Mouse (Mus musculus) thymus, adult 2 months (tissue): ENCODE results near the gene Glis2. TPM values are rescaled to one million over a fixed set of nuclear protein-coding genes. Genes with fewer than 3 reads are reported as not detected.
A peak's percentile ranks its signal among the peaks of the same experiment; 100 is the strongest.

Experiments used
- DNase-seq: peaks from one replicate; pipeline ENCODE4 v3.0.0; 2021
- H3K27ac ChIP-seq: fragments of 200-500 bp; 2 replicates; pipeline ENCODE4 v1.5.1; 2012; ENCODE audit warnings: low read length, control low read depth; ENCODE audit not compliant: control insufficient read depth, insufficient read depth
- H3K27me3 ChIP-seq: fragments of 200-500 bp; 2 replicates; pipeline ENCODE4 v1.6.1; 2012; ENCODE audit warnings: mild to moderate bottlenecking, low read length, moderate library complexity, mixed read lengths; ENCODE audit not compliant: control insufficient read depth, insufficient read depth
- H3K36me3 ChIP-seq: fragments of 200-500 bp; 2 replicates; pipeline ENCODE4 v1.6.1; 2012; ENCODE audit warnings: mild to moderate bottlenecking, low read length, moderate library complexity; ENCODE audit not compliant: control insufficient read depth, insufficient read depth
- H3K4me1 ChIP-seq: fragments of 200-500 bp; replicated peaks from 2 replicates; pipeline ENCODE4 v1.6.1; 2012; ENCODE audit warnings: low read length; ENCODE audit not compliant: control insufficient read depth, insufficient read depth
- H3K4me3 ChIP-seq: fragments of 200-500 bp; 2 replicates; pipeline ENCODE4 v1.5.1; 2012; ENCODE audit warnings: mild to moderate bottlenecking, low read length, control low read depth, moderate library complexity; ENCODE audit not compliant: control insufficient read depth, insufficient read depth
- CTCF ChIP-seq: fragments of 200-500 bp; IDR thresholded peaks from 2 replicates; pipeline ENCODE4 v1.5.1; 2012; ENCODE audit warnings: mild to moderate bottlenecking, control low read depth, low read length, moderate library complexity, borderline replicate concordance; ENCODE audit not compliant: control insufficient read depth, poor library complexity, insufficient read depth; ENCODE audit errors: extremely low read depth
- POLR2A ChIP-seq: fragments of 200-500 bp; IDR thresholded peaks from 2 replicates; pipeline ENCODE4 v1.6.1; 2012; ENCODE audit warnings: mild to moderate bottlenecking, low read length, control low read depth, moderate library complexity; ENCODE audit not compliant: control insufficient read depth, poor library complexity, insufficient read depth; ENCODE audit errors: extremely low read depth
- WGBS: fragments of 180-500 bp; shearing (Covaris S2); methylation state at CpG from one replicate; pipeline ENCODE4 v1.1.7; 2018; 5-methylcytosine and 5-hydroxymethylcytosine counted together
- polyA plus RNA-seq: library from polyadenylated mRNA; depleted of rRNA; stranded (reverse); fragments of >200 nt; gene quantifications from 2 replicates; pipeline ENCODE4 v1.2.3, GENCODE M21; 2012; rRNA removed

The Glis2 gene
- polyA plus RNA-seq, 1 experiment = 14.3 TPM

DNA sequence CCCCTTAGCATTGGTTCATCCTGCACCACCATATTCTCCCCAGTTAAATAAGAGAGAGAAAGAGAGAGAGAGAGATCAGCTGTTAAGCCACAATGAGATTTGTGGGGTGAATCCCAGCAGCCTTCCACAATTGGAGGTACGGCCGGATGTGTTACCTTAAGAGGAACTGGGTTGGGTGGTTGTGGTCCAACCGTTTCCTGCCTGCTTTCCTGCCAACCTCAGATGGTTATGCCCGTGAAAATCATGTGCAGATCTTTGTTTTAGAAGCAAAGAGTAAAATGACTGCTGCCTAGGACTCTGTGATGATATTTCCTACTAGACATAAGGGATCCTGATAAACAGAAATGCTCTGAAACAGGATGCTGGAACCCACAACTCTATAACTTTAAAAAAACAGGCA, 79.6 kb downstream of the Glis2 start:
- under 1% methylated on average over 4 of the region's 4 CpGs for WGBS
- peaks cover 48% of the 10 kb centered on the region for H3K4me1 ChIP-seq
- DNase-seq = peak; percentile 78
- H3K4me3 ChIP-seq = no peak overlapping the region
- peaks cover 29% of the 10 kb centered on the region for H3K36me3 ChIP-seq
- H3K27ac ChIP-seq = peak overlapping the region; percentile 95
- no peaks in the 10 kb centered on the region for H3K27me3 ChIP-seq
- no peak for TF ChIP-seq POLR2A
- TF ChIP-seq CTCF = no peak

Other genes with a start within 250 kb of the Glis2 start
- 6.4 and 7.6 TPM in 2 replicates for gene Adcy9, start 174.2 kb upstream of the Glis2 start, polyA plus RNA-seq
- gene Srl, start 52.9 kb upstream of the Glis2 start, polyA plus RNA-seq = 5.3 and 12.1 TPM in 2 replicates
- gene Tfap4, start 34.9 kb upstream of the Glis2 start, polyA plus RNA-seq = 12.0 and 13.5 TPM in 2 replicates
- 35.7 and 40.4 TPM in 2 replicates for gene Pam16, start 30.3 kb downstream of the Glis2 start, polyA plus RNA-seq
- gene Vasn, start 45.2 kb downstream of the Glis2 start, polyA plus RNA-seq = 5.3 and 8.1 TPM in 2 replicates
- 18.3 and 19.7 TPM in 2 replicates for gene Dnaja3, start 45.3 kb downstream of the Glis2 start, polyA plus RNA-seq
- 391 and 423 TPM in 2 replicates for gene Coro7, start 85.1 kb downstream of the Glis2 start, polyA plus RNA-seq
- 25.6 and 27.2 TPM in 2 replicates for gene Nmral1, start 124.6 kb downstream of the Glis2 start, polyA plus RNA-seq
- gene Hmox2, start 131.6 kb downstream of the Glis2 start, polyA plus RNA-seq = 44.4 and 54.7 TPM in 2 replicates
- gene Cdip1, start 195.6 kb downstream of the Glis2 start, polyA plus RNA-seq = 112 and 119 TPM in 2 replicates
- 0.13 TPM in 1 of 2 replicates, not detected in the other for gene 4930562C15Rik, start 240.7 kb downstream of the Glis2 start, polyA plus RNA-seq